In genomic region chr5:74205509-74205908, GRCm38 (mm10) we compare ENCODE assay signal across 13 mouse cellular contexts. TPM values are rescaled to one million over a fixed set of nuclear protein-coding genes. Genes with fewer than 3 reads are reported as not detected.
DNase-seq lines count a peak whose midpoint lies in the region; ATAC-seq lines count a peak whose summit lies in the region.
"Had no signal": no experiment of that assay in that cellular context is flagged by ENCODE, and none has a peak within 500 bp of the region (broad histone marks: within the 10 kb centered on the region; RNA-seq: fewer than 3 reads in every experiment).

No protein-coding gene starts in this region.

- H3K9me3 ChIP-seq in heart, embryonic 12.5 days (replicated peaks), result 0 out of 2 replicates have a peak, but pooled peaks cover 3% of the 10 kb centered on the region
- H3K9me3 ChIP-seq in neural tube, embryonic 11.5 days (ENCODE audit: control insufficient read depth, low read length), result 0 out of 2 replicates have a peak, but pooled peaks cover 2% of the 10 kb centered on the region
- peaks cover 4% of the 10 kb centered on the region for H3K9me3 ChIP-seq in embryonic facial prominence, embryonic 10.5 days
- no peaks in the 10 kb centered on the region for H3K9me3 ChIP-seq in neural tube, embryonic 14.5 days (ENCODE audit: control insufficient read depth, low read length)
- H3K9me3 ChIP-seq: liver, embryonic 15.5 days had no signal

- WGBS in heart, embryonic 12.5 days, result 23% methylated on average over 8 of the region's 8 CpGs
- 18% methylated on average over 8 of the region's 8 CpGs for WGBS in neural tube, embryonic 11.5 days
- 35% methylated on average over 8 of the region's 8 CpGs for WGBS in embryonic facial prominence, embryonic 10.5 days
- WGBS in neural tube, embryonic 14.5 days, result 12% methylated on average over 8 of the region's 8 CpGs

- no peak for ATAC-seq in heart, embryonic 12.5 days (ENCODE audit: insufficient number of reproducible peaks, low FRiP score)
- peak; percentile 90 for ATAC-seq in neural tube, embryonic 11.5 days (ENCODE audit: insufficient read depth, low FRiP score, low TSS enrichment)
- ATAC-seq in neural tube, embryonic 14.5 days (ENCODE audit: low read depth), result peak; percentile 47; the same call in 1 of the 2 replicates
- ATAC-seq: intestine, embryonic 16.5 days had no signal

- H3K4me3 ChIP-seq in heart, embryonic 12.5 days, result no peak overlapping the region
- H3K4me3 ChIP-seq in neural tube, embryonic 11.5 days (ENCODE audit: low read depth, low read length), result no peak overlapping the region
- no peak overlapping the region for H3K4me3 ChIP-seq in embryonic facial prominence, embryonic 10.5 days
- H3K4me3 ChIP-seq in neural tube, embryonic 14.5 days (ENCODE audit: low read depth, low read length), result no peak overlapping the region
- H3K4me3 ChIP-seq: liver, embryonic 15.5 days; midbrain, embryonic 10.5 days had no signal

- DNase-seq in heart, postnatal 25 days (ENCODE audit: low spot score), result no peak
- peak; percentile 44 for DNase-seq in neural tube, embryonic 11.5 days (ENCODE audit: low spot score)
- no peak for DNase-seq in neural tube, embryonic 10.5 days (ENCODE audit: extremely low spot score, low spot score)
- DNase-seq in embryonic facial prominence, embryonic 10.5 days (ENCODE audit: low spot score), result no peak
- no peak for DNase-seq in cerebellum, postnatal 14 days
- DNase-seq in cerebellum, postnatal 36 days, result no peak
- DNase-seq: gastrocnemius, postnatal 14 days had no signal

- intact Hi-C loops in heart, postnatal 25 days (cut with DNase I), result no loop called here

- no peaks in the 10 kb centered on the region for H3K27me3 ChIP-seq in heart, embryonic 12.5 days (replicated peaks)
- no peaks in the 10 kb centered on the region for H3K27me3 ChIP-seq in neural tube, embryonic 11.5 days (ENCODE audit: control insufficient read depth, insufficient read depth, low read length)
- no peaks in the 10 kb centered on the region for H3K27me3 ChIP-seq in embryonic facial prominence, embryonic 10.5 days (replicated peaks; ENCODE audit: low read depth, poor library complexity, severe bottlenecking)
- no peaks in the 10 kb centered on the region for H3K27me3 ChIP-seq in neural tube, embryonic 14.5 days (ENCODE audit: control insufficient read depth, insufficient read depth, low read length)
- H3K27me3 ChIP-seq: CH12.LX; liver, embryonic 15.5 days had no signal

- H3K4me2 ChIP-seq in heart, embryonic 12.5 days, result peak overlapping the region; percentile 39
- no peak overlapping the region for H3K4me2 ChIP-seq in neural tube, embryonic 11.5 days (ENCODE audit: low read depth)
- no peak overlapping the region for H3K4me2 ChIP-seq in neural tube, embryonic 14.5 days (ENCODE audit: low read depth, low read length)
- H3K4me2 ChIP-seq: liver, embryonic 15.5 days had no signal

- peaks cover 68% of the 10 kb centered on the region for H3K4me1 ChIP-seq in heart, embryonic 12.5 days (replicated peaks)
- H3K4me1 ChIP-seq in neural tube, embryonic 11.5 days (ENCODE audit: control insufficient read depth, insufficient read depth, low read length), result peaks cover 8% of the 10 kb centered on the region
- H3K4me1 ChIP-seq in embryonic facial prominence, embryonic 10.5 days, result peaks cover 57% of the 10 kb centered on the region
- H3K4me1 ChIP-seq in neural tube, embryonic 14.5 days (ENCODE audit: control insufficient read depth, insufficient read depth, low read length), result no peaks in the 10 kb centered on the region
- H3K4me1 ChIP-seq: liver, embryonic 15.5 days had no signal

- H3K9ac ChIP-seq in heart, embryonic 12.5 days, result peak overlapping the region; percentile 40; the same call in 1 of the 2 replicates
- no peak overlapping the region for H3K9ac ChIP-seq in neural tube, embryonic 11.5 days (ENCODE audit: low read length)
- no peak overlapping the region for H3K9ac ChIP-seq in neural tube, embryonic 14.5 days (replicated peaks; ENCODE audit: low read depth, low read length)
- H3K9ac ChIP-seq: liver, embryonic 15.5 days had no signal

- H3K27ac ChIP-seq in heart, embryonic 12.5 days (ENCODE audit: poor library complexity, severe bottlenecking), result peak overlapping the region; percentile 94
- no peak overlapping the region for H3K27ac ChIP-seq in neural tube, embryonic 11.5 days (ENCODE audit: low read depth, low read length)
- H3K27ac ChIP-seq in embryonic facial prominence, embryonic 10.5 days (replicated peaks), result peak overlapping the region; percentile 45
- no peak overlapping the region for H3K27ac ChIP-seq in neural tube, embryonic 14.5 days (ENCODE audit: low read depth, low read length)
- H3K27ac ChIP-seq: liver, embryonic 15.5 days; midbrain, embryonic 10.5 days had no signal

- no peaks in the 10 kb centered on the region for H3K36me3 ChIP-seq in heart, embryonic 12.5 days
- H3K36me3 ChIP-seq in neural tube, embryonic 11.5 days (ENCODE audit: control insufficient read depth, insufficient read depth, low read length), result peaks cover 2% of the 10 kb centered on the region; the same call in 1 of the 2 replicates
- H3K36me3 ChIP-seq in embryonic facial prominence, embryonic 10.5 days (replicated peaks), result peaks cover 9% of the 10 kb centered on the region
- no peaks in the 10 kb centered on the region for H3K36me3 ChIP-seq in neural tube, embryonic 14.5 days (ENCODE audit: control insufficient read depth, insufficient read depth, low read length)
- H3K36me3 ChIP-seq: liver, embryonic 15.5 days had no signal

RNA-seq across cellular contexts. Expression of gene Rasl11b, which starts 10.4 kb away (rescaled TPM):
- polyA plus RNA-seq in heart, embryonic 12.5 days (2016; fragmentation: Nextera tagmentation; extraction: Ambion mirVana), result 107 TPM in 2 replicates
- 10 to 100 TPM; 35.8 to 50.2 TPM for total RNA-seq in heart, postnatal 25 days (2021)
- 38.7 and 41.3 TPM in 2 replicates for polyA plus RNA-seq in neural tube, embryonic 11.5 days (2014; fragmentation: Nextera tagmentation; extraction: Ambion mirVana)
- 46.3 and 58.0 TPM in 2 replicates for polyA plus RNA-seq in embryonic facial prominence, embryonic 10.5 days (2016; fragmentation: Nextera tagmentation; extraction: Ambion mirVana)
- 9.9 and 14.9 TPM in 2 replicates for polyA plus RNA-seq in neural tube, embryonic 14.5 days (2014; fragmentation: Nextera tagmentation; extraction: Ambion mirVana)

Comparison
In these comparisons a context has a peak if more than half of its experiments do, and no peak if none do; other contexts are left out.
1. H3K27ac ChIP-seq: peak in heart, embryonic 12.5 days (single experiment) and embryonic facial prominence, embryonic 10.5 days (single experiment); none in neural tube, embryonic 11.5 days (single experiment) and neural tube, embryonic 14.5 days (single experiment).